Mouse (Mus musculus) CD8-positive naive resting alpha-beta T cell, adult 2 months (primary cell): ENCODE measurements around the gene Notch4.
A peak's percentile ranks its signal among the peaks of the same experiment; 100 is the strongest.

Experiments
- DNase-seq, 2 experiments: peaks; one replicate each; pipeline ENCODE4 v3.0.0; 2022; ENCODE audit warnings: low read depth in 2 of 2, low spot score in 2 of 2

The Notch4 gene

DNA sequence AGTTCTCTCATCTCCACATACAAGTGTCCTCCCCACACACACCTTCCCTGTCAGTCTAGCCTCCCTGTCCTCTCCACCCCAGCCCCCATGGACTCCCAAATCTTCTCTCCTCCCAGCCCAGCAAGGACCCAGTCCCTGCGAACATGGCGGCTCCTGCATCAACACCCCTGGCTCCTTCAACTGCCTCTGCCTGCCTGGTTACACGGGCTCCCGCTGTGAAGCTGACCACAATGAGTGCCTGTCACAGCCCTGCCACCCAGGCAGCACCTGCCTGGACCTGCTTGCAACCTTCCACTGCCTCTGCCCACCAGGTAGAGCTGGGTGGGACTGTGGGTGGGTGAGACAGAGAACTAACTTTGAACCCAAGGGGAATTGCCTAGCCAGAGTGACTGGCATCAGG lies 5.9 kb downstream of the Notch4 start:
- DNase-seq, result no peak

DNA sequence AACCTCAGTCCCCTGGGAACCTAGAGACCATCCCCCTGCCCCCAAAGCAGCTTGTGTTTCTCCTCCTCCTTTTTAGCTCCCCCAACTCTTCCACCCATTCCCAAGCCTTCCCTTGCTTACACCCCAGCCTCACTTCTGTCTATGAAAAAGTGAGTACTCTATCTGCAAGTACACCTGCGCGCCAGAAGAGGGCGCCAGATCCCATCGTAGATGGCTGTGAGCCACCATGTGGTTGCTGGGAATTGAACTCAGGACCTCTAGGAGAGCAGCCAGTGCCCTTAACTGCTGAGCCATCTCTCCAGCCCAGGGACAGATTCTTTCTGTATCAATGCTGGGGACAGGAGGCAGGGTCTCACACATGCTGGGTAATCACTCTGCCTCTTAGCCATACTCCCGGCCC lies 7.8 kb downstream of the Notch4 start:
- DNase-seq, result no peak

DNA sequence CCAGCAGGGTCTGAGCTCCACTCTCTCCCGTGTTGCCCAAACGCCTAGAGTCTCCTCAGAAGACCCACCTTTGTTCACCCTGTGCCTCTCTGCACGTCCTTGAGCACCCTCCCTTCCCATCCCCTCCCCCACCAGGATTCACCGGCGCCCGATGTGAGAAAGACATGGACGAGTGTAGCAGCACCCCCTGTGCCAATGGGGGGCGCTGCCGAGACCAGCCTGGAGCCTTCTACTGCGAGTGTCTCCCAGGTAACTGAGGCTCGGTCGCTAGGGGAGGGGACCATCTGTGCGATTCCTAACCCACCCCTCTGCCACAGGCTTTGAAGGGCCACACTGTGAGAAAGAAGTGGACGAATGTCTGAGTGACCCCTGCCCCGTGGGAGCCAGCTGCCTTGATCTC lies 8.3 kb downstream of the Notch4 start:
- no peak for DNase-seq

DNA sequence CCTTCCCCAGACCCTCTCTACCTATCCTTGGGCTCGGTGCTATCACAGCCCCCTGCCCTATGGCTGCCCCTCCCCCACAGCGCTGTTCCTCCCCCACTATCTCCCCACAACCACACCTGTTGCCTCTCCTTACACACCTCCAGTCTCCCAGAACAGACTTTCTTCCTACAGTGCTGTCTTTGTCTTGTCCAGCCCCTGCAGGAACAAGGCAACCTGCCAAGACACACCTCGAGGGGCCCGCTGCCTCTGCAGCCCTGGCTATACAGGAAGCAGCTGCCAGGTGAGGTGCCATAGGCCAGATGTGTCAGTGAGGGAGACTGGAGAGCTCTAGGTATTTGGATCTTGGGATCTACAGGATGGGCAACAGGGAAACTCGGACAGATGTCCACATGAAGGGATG lies 12.5 kb downstream of the Notch4 start:
- DNase-seq, result no peak

DNA sequence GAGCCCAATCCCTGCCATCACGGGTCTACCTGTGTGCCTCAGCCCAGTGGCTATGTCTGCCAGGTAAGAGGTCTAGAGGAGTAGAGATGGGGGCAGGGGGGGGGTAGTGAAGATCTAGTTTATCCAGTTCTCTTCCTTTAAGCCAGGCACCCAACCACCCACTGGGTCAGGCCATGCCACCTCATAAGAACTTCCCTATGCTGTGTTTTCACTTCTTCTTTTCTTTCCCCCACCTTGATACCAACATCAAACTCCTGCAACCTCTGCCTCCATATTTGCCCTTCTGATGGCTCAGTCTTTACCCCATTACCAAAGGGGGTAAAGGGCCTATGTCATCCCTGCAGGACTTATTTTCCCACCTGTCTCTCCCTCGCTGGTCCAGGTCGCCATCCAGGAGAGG lies 14.0 kb downstream of the Notch4 start:
- DNase-seq, result no peak

DNA sequence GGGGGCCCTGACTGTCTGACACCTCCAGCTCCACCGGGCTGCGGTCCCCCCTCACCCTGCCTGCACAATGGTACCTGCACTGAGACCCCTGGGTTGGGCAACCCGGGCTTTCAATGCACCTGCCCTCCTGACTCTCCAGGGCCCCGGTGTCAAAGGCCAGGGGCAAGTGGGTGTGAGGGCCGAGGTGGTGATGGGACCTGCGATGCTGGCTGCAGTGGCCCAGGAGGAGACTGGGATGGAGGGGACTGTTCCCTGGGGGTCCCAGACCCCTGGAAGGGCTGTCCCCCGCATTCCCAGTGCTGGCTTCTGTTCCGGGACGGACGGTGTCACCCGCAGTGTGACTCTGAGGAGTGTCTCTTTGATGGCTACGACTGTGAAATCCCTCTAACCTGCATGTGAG lies 18.5 kb downstream of the Notch4 start:
- DNase-seq, result no peak

DNA sequence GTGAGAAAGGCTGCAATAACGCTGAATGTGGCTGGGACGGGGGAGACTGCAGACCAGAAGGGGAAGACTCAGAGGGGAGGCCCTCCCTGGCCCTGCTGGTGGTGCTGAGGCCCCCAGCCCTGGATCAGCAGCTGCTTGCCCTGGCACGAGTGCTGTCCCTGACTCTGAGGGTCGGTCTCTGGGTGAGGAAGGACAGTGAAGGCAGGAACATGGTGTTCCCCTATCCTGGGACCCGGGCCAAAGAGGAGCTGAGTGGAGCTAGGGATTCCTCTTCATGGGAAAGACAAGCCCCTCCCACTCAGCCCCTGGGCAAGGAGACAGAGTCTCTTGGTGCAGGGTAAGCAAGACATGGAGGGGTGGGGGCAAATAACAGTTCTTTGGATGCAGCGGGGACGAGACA lies 19.3 kb downstream of the Notch4 start:
- DNase-seq, result no peak

DNA sequence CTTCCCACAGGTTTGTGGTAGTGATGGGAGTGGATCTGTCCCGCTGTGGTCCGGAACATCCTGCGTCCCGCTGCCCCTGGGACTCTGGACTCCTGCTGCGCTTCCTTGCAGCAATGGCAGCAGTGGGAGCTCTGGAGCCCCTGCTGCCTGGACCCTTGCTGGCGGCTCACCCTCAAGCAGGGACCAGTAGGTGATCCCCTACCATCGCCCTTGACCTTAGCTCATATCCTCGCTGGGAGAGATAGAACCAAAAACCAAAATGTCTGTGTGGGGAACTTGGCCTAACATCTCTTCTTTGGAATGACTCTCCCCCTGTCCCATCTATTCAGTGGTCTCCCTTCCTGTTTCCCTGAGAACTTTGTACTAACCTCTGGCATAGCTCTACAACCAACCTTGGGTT lies 19.8 kb downstream of the Notch4 start:
- no peak for DNase-seq

DNA sequence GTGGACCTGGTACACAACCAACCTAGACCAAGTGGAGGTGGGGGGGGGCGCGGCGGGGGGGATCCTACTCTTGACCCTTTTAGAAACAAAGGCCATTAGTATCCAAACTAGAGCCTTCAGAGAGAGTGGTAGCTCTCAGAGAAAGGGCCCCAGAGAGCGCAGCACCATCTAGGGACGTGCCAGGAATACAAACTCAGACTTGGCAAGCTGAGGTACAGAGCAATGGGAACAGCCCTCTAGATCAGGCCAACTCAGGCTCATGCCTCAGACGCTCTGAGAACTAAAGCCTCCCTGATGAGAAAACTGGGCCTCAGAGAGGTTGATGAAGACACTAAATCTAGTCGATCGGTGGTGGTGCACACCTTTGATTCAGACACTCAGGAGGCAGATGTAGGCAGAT lies 21.1 kb downstream of the Notch4 start:
- DNase-seq, result no peak

DNA sequence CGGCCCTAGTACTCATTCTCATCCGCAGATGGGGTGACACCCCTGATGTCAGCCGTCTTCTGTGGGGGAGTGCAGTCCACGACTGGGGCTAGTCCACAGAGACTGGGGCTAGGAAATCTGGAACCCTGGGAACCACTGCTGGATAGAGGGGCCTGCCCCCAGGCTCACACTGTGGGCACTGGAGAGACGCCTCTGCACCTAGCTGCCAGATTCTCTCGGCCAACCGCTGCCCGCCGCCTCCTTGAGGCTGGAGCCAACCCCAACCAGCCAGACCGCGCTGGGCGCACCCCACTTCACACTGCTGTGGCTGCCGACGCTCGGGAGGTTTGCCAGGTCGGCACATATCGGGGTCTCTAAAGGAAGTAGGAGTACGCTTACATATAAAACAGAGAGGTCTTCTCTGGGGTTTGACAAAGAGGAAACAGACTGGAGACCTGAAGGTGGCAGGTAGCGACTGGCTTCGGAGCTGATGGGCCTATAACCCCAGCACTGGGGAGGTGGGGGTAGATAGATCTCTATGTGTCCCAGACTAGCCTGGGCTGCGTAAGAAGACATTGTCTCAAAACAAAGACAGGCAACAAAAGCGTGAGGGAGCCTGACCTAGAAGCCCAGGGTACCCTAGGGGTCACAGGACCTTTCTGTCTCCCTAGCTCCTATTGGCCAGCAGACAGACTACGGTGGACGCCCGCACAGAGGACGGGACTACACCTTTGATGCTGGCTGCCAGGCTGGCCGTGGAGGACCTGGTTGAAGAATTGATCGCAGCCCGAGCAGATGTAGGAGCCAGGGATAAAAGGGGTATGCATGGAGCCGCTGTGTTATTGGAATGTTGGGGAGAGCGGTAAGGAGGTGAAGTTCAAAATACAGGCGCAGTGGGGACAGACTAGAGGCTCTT lies 22.1 kb downstream of the Notch4 start:
- DNase-seq, result no peak

DNA sequence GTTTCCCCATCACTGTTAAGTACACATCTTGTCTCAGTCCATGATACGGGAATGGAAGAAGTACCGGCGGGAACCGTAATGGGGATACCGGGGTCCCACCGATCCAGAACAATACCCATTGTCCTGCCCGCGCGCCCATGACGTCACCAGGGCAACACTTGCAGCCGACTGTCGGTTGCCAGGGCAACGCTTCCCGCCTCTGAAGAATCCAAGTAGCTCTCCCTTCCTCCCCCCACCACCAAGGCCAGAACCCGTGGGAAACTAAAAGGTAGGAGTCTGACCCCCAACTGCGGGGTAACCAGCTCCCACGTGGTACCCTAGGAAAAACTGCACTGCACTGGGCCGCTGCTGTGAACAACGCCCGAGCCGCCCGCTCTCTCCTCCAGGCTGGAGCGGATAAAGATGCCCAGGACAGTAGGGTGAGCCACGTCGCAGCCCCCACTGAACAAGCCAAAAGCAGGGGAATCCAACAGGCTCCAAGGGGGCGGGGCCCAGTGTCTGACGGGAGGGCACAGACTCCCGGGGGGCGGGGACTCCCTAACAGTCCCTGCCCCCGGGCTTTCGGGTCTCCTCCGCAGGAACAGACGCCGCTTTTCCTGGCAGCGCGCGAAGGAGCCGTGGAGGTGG lies 22.8 kb downstream of the Notch4 start:
- DNase-seq, result peak in 1 of 2 experiments; percentile 35

DNA sequence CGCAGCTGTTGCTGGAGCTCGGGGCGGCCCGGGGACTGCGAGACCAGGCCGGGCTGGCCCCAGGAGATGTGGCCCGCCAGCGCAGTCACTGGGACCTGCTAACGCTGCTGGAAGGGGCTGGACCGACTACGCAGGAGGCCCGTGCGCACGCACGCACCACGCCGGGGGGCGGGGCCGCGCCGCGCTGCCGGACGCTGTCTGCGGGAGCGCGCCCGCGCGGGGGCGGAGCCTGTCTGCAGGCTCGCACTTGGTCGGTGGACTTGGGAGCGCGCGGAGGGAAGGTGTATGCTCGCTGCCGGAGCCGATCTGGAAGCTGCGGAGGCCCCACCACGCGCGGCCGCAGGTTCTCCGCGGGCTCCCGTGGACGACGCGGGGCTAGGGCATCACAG lies 23.3 kb downstream of the Notch4 start:
- peak; percentile 93 to 97 for DNase-seq

DNA sequence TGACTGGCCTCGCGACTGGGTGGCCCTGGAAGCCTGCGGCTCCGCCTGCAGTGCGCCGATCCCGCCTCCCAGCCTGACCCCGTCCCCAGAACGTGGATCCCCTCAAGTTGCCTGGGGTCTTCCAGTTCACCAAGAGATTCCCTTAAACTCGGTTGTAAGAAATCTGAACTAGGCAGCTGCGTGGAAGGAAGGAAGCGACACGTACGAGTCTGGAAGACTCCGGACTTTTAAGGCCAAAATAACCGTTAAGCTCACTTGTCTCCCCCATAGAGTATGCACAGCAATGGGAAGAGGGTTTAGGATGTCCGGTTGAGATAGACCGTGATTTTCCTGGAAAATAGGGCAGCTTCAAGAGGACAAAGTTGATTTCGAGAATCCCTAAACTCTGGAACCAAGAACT lies 23.7 kb downstream of the Notch4 start:
- no peak for DNase-seq

DNA sequence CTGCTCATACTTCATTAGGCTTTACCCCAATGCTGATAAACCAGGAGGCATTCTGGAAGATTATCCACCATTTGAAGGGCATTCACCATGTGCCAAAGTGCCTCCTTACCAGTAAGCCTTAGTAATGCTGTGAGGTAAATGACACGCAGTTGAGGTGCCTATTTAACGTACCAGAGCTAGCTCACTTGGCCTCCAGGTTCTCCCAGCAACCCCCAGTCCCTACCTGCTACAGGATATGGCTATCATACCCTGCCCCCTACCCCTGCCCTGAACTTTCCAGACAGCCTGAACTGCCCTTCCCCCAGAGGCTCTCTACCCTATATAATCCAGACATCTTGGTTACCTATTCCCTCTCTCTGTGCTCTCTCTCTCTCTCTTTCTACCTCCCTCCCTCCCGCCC lies 24.7 kb downstream of the Notch4 start:
- no peak for DNase-seq

DNA sequence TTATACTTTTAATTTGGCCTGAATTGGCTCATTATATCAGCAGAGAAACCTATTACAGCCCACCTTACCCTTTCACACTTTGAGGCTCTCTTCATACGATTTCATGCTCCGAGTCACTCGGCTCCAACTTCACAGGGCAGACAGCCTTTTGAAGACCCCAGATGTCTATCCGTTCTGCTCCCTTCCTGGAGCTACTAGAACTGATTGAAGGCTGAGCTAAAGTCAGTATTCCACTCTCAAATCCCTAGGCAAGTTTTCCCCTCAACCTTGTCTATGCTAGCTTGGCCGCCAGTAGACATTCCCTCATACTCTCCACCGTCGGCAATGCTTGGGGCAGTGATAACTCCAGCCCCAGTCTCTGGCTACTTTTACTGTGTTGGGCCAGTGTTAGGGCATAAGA lies 25.1 kb downstream of the Notch4 start:
- no peak for DNase-seq

DNA sequence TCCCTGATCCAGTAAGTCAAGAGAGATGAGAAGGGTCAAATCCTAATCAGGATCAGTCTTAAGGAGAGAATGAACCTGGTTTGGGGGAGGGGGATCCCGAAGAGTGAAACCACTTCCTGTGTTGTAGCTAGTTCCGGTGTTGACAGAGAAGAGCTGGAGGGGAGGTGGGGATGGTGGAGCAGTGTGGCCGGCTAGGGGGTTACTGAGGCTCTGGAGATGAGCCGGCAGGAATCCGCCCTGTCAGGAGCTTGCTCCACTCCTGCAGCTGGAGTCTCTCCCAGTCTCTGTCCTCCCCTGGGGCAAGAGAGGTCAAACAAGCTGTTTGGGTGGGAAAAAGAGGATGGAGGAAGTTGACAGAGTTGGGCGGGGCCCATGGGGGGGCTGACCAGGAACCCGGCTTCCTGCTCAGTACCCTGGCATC lies 25.6 kb downstream of the Notch4 start, which contains the start of gene Gpsm3:
TSS of gene Gpsm3 (plus strand) at position 126 of the 421 bp plus-strand sequence.
- peak in 1 of 2 experiments; percentile 62 for DNase-seq

DNA sequence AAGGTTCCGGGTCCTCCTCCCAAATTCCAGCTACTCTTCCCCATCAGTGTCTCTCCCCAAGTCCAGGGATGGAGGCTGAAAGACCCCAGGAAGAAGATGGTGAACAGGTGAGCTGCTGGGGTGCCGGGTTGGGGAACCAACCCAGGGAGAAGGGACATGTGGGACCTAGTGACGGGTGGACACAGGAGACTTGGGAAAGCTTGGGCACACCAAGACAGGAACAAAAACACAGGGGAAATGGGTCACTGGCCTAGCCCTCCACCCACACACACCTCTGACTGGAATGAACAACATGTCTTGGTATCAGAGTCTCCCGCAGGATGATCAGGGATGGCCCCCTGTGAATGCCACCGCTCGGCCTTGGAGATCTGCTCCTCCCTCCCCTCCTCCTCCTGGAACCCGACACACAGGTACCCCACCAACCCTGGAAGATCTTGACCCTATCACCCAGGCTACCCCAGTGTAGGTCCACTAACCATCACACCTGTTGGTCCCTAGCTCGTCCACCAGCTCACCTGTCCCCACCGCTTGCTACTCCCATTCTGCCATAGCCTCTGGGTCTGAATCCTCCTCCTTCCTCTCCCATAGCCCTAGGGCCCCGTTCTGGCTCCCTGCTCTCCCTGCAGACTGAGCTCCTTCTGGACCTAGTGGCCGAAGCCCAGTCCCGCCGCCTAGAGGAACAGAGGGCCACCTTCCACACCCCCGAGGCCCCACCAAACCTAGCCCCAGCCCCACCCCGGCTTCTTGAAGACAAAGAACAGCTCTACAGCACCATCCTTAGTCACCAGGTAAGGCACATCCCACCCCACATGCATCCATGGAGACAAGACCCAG lies 26.3 kb downstream of the Notch4 start:
- DNase-seq, result no peak

DNA sequence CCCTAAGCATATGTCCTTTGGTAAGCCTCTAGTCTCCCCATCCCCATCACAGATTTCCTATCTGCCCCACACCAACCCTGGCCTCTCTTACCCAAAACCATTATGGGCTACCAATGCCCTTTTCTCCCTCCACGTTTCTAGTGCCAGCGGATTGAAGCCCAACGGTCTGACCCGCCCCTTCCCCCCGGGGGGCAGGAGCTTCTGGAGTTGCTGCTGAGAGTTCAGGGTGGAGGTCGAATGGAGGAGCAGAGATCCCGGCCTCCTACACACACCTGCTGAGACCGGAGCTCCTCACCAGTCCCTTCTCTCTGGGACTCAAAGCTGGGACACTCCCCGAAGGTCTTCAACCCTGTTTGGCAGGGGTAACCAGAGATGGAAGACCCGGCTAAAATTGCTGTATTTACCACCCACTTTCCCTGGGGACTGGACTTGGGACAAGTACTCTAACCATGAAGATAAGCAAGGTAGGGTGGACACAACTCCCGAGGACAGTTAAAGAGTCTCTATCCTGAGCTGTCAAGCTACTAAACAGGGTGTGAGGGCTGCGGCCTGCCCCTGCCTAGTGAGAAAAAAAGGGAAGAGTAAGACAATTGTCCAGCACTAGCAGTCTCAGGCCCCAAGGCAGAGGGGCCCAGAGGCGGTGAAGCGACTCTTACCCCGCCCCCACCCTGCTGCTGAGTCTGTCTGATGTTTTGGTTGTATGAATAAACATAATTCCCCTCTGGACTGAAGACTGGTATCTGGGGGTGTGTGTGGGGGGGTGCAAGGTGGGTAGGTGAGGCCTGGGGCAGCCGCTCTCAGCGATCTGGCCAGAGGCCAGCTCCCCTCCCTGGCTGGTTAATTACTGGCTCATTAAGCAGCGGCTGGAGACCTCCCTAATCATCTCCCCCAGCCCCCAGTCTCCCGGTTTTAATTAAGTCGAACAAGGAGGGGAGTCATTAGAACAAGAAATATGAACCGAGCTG lies 27.2 kb downstream of the Notch4 start, which contains the start of gene Pbx2:
TSS of gene Pbx2 (plus strand) at position 238 of the 965 bp plus-strand sequence.
- no peak for DNase-seq

DNA sequence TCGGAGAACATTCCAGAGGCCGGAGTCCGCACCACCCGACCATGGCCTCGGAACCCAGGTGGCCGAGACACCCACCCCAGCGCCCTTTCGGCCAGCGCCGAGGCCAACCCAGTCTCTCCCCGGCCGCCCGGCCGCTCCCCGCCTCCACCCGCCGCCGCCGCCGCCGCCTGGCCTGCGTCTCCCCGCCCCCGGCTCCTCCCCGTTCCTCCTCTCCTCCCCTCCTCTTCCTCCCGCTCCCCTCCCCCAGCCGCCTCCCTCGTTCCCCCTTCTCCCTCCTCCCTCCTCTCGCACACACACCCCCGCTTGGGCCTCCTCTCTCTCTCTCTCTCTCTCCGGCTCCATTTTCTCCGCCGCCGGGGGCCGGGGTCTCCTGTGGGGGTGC lies 27.9 kb downstream of the Notch4 start:
- peak in 1 of 2 experiments; percentile 61 for DNase-seq
